Mouse (Mus musculus): ENCODE results near the gene Tnpo3. TPM values are rescaled to one million over a fixed set of nuclear protein-coding genes. Genes with fewer than 3 reads are reported as not detected.

The Tnpo3 gene
- total RNA-seq, 4 experiments from 2014 or later, result 48.3 to 65.6 (median 61.3) TPM

- no peak for DNase-seq
Measured at GRCm38 (mm10) chr6:29527361-29528164, 82.1 kb downstream of the Tnpo3 start.

GRCm38 (mm10) chr6:29526281-29527251, 83.1 kb downstream of the Tnpo3 start, which contains the start of gene Irf5:
Gene Irf5, plus strand, starts transcription at chr6:29526625.
- DNase-seq, result no peak

- DNase-seq, result no peak
Measured at GRCm38 (mm10) chr6:29525256-29525655, 84.4 kb downstream of the Tnpo3 start.

- DNase-seq, result no peak
Measured at GRCm38 (mm10) chr6:29524034-29524489, 85.6 kb downstream of the Tnpo3 start.

GRCm38 (mm10) chr6:29523301-29524033, 86.2 kb downstream of the Tnpo3 start:
- no peak for DNase-seq

GRCm38 (mm10) chr6:29522626-29523300, 86.9 kb downstream of the Tnpo3 start:
- DNase-seq, result no peak

GRCm38 (mm10) chr6:29517139-29517538, 92.5 kb downstream of the Tnpo3 start:
- peak; percentile 56 for DNase-seq

- DNase-seq, result no peak
Measured at GRCm38 (mm10) chr6:29513284-29513683, 96.4 kb downstream of the Tnpo3 start.

- DNase-seq, result no peak
Measured at GRCm38 (mm10) chr6:29509086-29509485, 100.6 kb downstream of the Tnpo3 start.

- DNase-seq, result no peak
Measured at GRCm38 (mm10) chr6:29507447-29508309, 102.0 kb downstream of the Tnpo3 start, which contains the start of gene Kcp. Gene Kcp, minus strand, starts transcription at chr6:29507952.

GRCm38 (mm10) chr6:29506834-29507233, 102.9 kb downstream of the Tnpo3 start:
- no peak for DNase-seq

GRCm38 (mm10) chr6:29505493-29505892, 104.2 kb downstream of the Tnpo3 start:
- DNase-seq, result no peak

- no peak for DNase-seq
Measured at GRCm38 (mm10) chr6:29501599-29501998, 108.1 kb downstream of the Tnpo3 start.

- DNase-seq, result no peak
Measured at GRCm38 (mm10) chr6:29500810-29501209, 108.9 kb downstream of the Tnpo3 start.

- no peak for DNase-seq
Measured at GRCm38 (mm10) chr6:29500177-29500576, 109.5 kb downstream of the Tnpo3 start.

- no peak for DNase-seq
Measured at GRCm38 (mm10) chr6:29497791-29498190, 111.9 kb downstream of the Tnpo3 start.

- no peak for DNase-seq
Measured at GRCm38 (mm10) chr6:29496270-29496669, 113.4 kb downstream of the Tnpo3 start.

GRCm38 (mm10) chr6:29494101-29494500, 115.6 kb downstream of the Tnpo3 start:
- DNase-seq, result no peak

Measured in adrenal gland, adult 8-10 months (tissue).